Mouse (Mus musculus): ENCODE results near the gene Rarres1. TPM values are rescaled to one million over a fixed set of nuclear protein-coding genes. Genes with fewer than 3 reads are reported as not detected.

Rarres1 gene
- total and polyA plus RNA-seq, 3 experiments, result 0.34 TPM; not detected in 2

- TF ChIP-seq MAZ (IDR thresholded peaks at IDR 0.05; ENCODE audit: low read depth, low read length) (no peak), CHD2 (IDR thresholded peaks at IDR 0.05; ENCODE audit: low read length) (no peak), ZC3H11A (IDR thresholded peaks at IDR 0.05; ENCODE audit: low read depth, low read length) (no peak), EP300 (IDR thresholded peaks at IDR 0.05; ENCODE audit: low read length) (no peak), ETS1 (conservative IDR thresholded peaks at IDR 0.05; ENCODE audit: low read depth, low read length) (no peak), USF1 (IDR thresholded peaks at IDR 0.05; ENCODE audit: low read depth, low read length) (no peak), TBP (conservative IDR thresholded peaks at IDR 0.05; ENCODE audit: low read depth, low read length) (no peak), CTCF (conservative IDR thresholded peaks at IDR 0.05 in 1 of 2, IDR thresholded peaks at IDR 0.05 in 1 of 2; ENCODE audit: low read depth in 2 of 2, low read length in 2 of 2) (no peak), JUND (conservative IDR thresholded peaks at IDR 0.05; ENCODE audit: low read depth, low read length) (no peak), MXI1 (IDR thresholded peaks at IDR 0.05; ENCODE audit: low read depth, low read length) (no peak), MYC (IDR thresholded peaks at IDR 0.05; ENCODE audit: low read depth, low read length) (no peak), NRF1 (IDR thresholded peaks at IDR 0.05; ENCODE audit: low read depth, low read length) (no peak), MEF2A (IDR thresholded peaks at IDR 0.05; ENCODE audit: borderline replicate concordance, low read depth, low read length) (no peak), TCF12 (IDR thresholded peaks at IDR 0.05; ENCODE audit: low read depth, low read length) (no peak), RCOR1 (conservative IDR thresholded peaks at IDR 0.05; ENCODE audit: low read depth, low read length) (no peak), ELF1 (IDR thresholded peaks at IDR 0.05; ENCODE audit: low read depth, low read length) (no peak)
- peaks cover 3% of the 10 kb centered on the region in 2 experiments; a peak in 3 of 4 replicates for H3K4me1 ChIP-seq (ENCODE audit: control insufficient read depth in 1 of 2, insufficient read depth in 2 of 2)
- in situ Hi-C loops (cut with MboI; ENCODE audit: low pct_ligation_motif_present, low pct_unique_long_range_greater_than_20kb, low sequenced_read_pairs), result no loop called here
- no peaks in the 10 kb centered on the region for H3K9me3 ChIP-seq (replicated peaks; ENCODE audit: low read length)
- peaks cover 46 to 84% of the 10 kb centered on the region in 2 experiments for H3K36me3 ChIP-seq (replicated peaks in 1 of 2; ENCODE audit: control insufficient read depth in 1 of 2, insufficient read depth in 1 of 2, low read length in 1 of 2)
- peak; percentile 5 for DNase-seq (ENCODE audit: extremely low read depth)
- H3K79me2 ChIP-seq (replicated peaks; ENCODE audit: control insufficient read depth, extremely low read depth, insufficient read depth, poor library complexity, severe bottlenecking), result no peaks in the 10 kb centered on the region
- dilution Hi-C loops (cut with MboI; ENCODE audit: extremely low pct_ligation_motif_present, extremely low pct_unique_long_range_greater_than_20kb, low sequenced_read_pairs), result no loop called here
- no peak overlapping the region for H3K9ac ChIP-seq (ENCODE audit: insufficient read depth, low read depth)
- H3K27ac ChIP-seq (ENCODE audit: insufficient read depth, low read depth), result no peak overlapping the region
- H3K4me2 ChIP-seq (ENCODE audit: insufficient read depth, low read depth, poor library complexity, severe bottlenecking), result no peak overlapping the region
- H3K27me3 ChIP-seq (replicated peaks), result no peaks in the 10 kb centered on the region
- no peak overlapping the region for H3K4me3 ChIP-seq (replicated peaks in 1 of 3; ENCODE audit: low read depth in 2 of 3, low read length in 2 of 3, poor library complexity in 1 of 3)
These were observed 43.8 kb downstream of the Rarres1 start for GRCm38 (mm10) chr3:67471408-67472127.

GRCm38 (mm10) chr3:67467281-67467680, 48.0 kb downstream of the Rarres1 start:
- Histone ChIP-seq H3K36me3 (replicated peaks in 1 of 2; ENCODE audit: control insufficient read depth in 1 of 2, insufficient read depth in 1 of 2, low read length in 1 of 2) (peaks cover 27 to 57% of the 10 kb centered on the region in 2 experiments), H3K4me2 (ENCODE audit: insufficient read depth, low read depth, poor library complexity, severe bottlenecking) (no peak overlapping the region), H3K4me3 (replicated peaks in 1 of 3; ENCODE audit: low read depth in 2 of 3, low read length in 2 of 3, poor library complexity in 1 of 3) (no peak overlapping the region), H3K9me3 (replicated peaks; ENCODE audit: low read length) (no peaks in the 10 kb centered on the region), H3K4me1 (ENCODE audit: control insufficient read depth in 1 of 2, insufficient read depth in 2 of 2) (peaks cover 6 to 15% of the 10 kb centered on the region in 2 experiments; a peak in 3 of 4 replicates), H3K27ac (ENCODE audit: insufficient read depth, low read depth) (no peak overlapping the region), H3K27me3 (replicated peaks) (no peaks in the 10 kb centered on the region), H3K79me2 (replicated peaks; ENCODE audit: control insufficient read depth, extremely low read depth, insufficient read depth, poor library complexity, severe bottlenecking) (peaks cover 4% of the 10 kb centered on the region; the same call in 1 of the 2 replicates), H3K9ac (ENCODE audit: insufficient read depth, low read depth) (no peak overlapping the region)
- TF ChIP-seq ZKSCAN1 (IDR thresholded peaks at IDR 0.05; ENCODE audit: borderline replicate concordance, low read depth, low read length) (no peak), KAT2A (IDR thresholded peaks at IDR 0.05; ENCODE audit: insufficient replicate concordance, low read length) (no peak), BHLHE40 (IDR thresholded peaks at IDR 0.05; ENCODE audit: low read depth, low read length) (no peak), ZNF384 (IDR thresholded peaks at IDR 0.05; ENCODE audit: low read depth, low read length) (no peak), HCFC1 (IDR thresholded peaks at IDR 0.05; ENCODE audit: low read depth, low read length) (no peak), USF2 (conservative IDR thresholded peaks at IDR 0.05; ENCODE audit: low read depth, low read length) (no peak), PAX5 (IDR thresholded peaks at IDR 0.05; ENCODE audit: low read length) (no peak), MXI1 (IDR thresholded peaks at IDR 0.05; ENCODE audit: low read depth, low read length) (no peak), SMC3 (IDR thresholded peaks at IDR 0.05; ENCODE audit: low read depth, low read length) (no peak), ELF1 (IDR thresholded peaks at IDR 0.05; ENCODE audit: low read depth, low read length) (no peak), POLR2A (IDR thresholded peaks at IDR 0.05; ENCODE audit: low read depth, low read length) (no peak), ZC3H11A (IDR thresholded peaks at IDR 0.05; ENCODE audit: low read depth, low read length) (no peak)
- DNase-seq (ENCODE audit: extremely low read depth), result no peak
- in situ Hi-C loops (cut with MboI; ENCODE audit: low pct_ligation_motif_present, low pct_unique_long_range_greater_than_20kb, low sequenced_read_pairs) (no loop called here), dilution Hi-C loops (cut with MboI; ENCODE audit: extremely low pct_ligation_motif_present, extremely low pct_unique_long_range_greater_than_20kb, low sequenced_read_pairs) (no loop called here)
